Mouse (Mus musculus): ENCODE data around the gene Clmn. TPM values are rescaled to one million over a fixed set of nuclear protein-coding genes. Genes with fewer than 3 reads are reported as not detected.

Gene Clmn
- polyA plus RNA-seq (2015; fragmentation: Nextera tagmentation; extraction: Ambion mirVana) = 5.5 and 8.0 TPM in 2 replicates

DNA sequence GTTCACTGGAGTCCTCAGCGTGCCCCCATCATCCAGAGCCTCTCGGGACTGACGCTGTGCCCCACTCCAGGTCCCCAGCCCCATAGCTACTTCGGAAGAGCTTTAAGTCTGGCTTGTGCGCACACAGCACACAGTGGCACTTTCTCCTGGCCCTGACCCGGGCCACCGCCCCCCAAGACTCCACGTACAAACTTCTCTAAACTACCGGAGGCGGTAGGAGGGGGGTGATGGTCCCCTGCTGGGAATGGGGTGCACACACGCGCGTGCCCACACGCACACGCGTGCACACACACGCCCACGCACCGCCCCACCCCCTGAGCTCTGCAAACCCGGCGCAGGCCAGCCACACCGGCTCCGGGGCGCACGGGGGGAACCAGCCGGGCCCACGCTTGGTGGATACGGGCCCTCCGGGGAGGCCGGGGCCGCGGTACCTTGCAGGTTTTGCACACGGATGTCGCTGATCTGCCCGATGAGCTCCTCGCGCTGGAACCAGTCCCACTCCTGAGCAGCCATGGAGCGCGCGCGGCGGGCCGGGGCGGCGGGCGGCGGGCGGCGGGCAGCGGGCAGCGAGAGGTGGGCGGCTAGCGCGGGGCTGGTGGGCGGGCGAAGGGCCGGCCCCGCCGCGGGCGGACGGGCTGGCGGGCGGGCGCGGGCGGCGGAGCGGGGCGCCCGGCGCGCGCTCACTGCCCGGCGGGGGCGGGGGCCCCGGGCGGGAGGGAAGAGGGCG lies at the start of gene Clmn:
Gene Clmn, minus strand, starts transcription at position 638 of the 727 bp plus-strand sequence.
- Histone ChIP-seq H3K36me3 (ENCODE audit: control insufficient read depth, insufficient read depth, low read length) (no peaks in the 10 kb centered on the region), H3K27me3 (ENCODE audit: control insufficient read depth, insufficient read depth, low read length) (no peaks in the 10 kb centered on the region), H3K4me3 (ENCODE audit: low read depth, low read length) (peak within 1 kb of the TSS; percentile 75), H3K4me1 (replicated peaks; ENCODE audit: control insufficient read depth, insufficient read depth) (no peaks in the 10 kb centered on the region), H3K27ac (replicated peaks) (peak within 1 kb of the TSS; percentile 83), H3K9ac (ENCODE audit: low read length) (peak within 1 kb of the TSS; percentile 85), H3K4me2 (replicated peaks; ENCODE audit: low read depth) (peak within 1 kb of the TSS; percentile 91), H3K9me3 (ENCODE audit: control insufficient read depth, low read length) (no peaks in the 10 kb centered on the region)
- ATAC-seq (ENCODE audit: low FRiP score, low TSS enrichment) = peak; percentile 19; the same call in 1 of the 2 replicates
- under 1% methylated on average over 61 of the region's 80 CpGs for WGBS
- DNase-seq (ENCODE audit: low spot score) = peak; percentile 70
- no peak for TF ChIP-seq EP300 (optimal IDR thresholded peaks at IDR 0.05)
- no peak for TF ChIP-seq CTCF (IDR thresholded peaks at IDR 0.05; ENCODE audit: low read depth)

- 82% methylated on average over 3 of the region's 3 CpGs for WGBS
Measured at GRCm38 (mm10) chr12:104912990-104913389, 48.1 kb upstream of the Clmn start.

GRCm38 (mm10) chr12:104912281-104912933 lies 47.5 kb upstream of the Clmn start:
- H3K4me3 ChIP-seq (ENCODE audit: low read depth, low read length) = no peak overlapping the region
- no peaks in the 10 kb centered on the region for H3K4me1 ChIP-seq (replicated peaks; ENCODE audit: control insufficient read depth, insufficient read depth)
- H3K4me2 ChIP-seq (replicated peaks; ENCODE audit: low read depth) = no peak overlapping the region
- DNase-seq (ENCODE audit: low spot score) = no peak
- no peaks in the 10 kb centered on the region for H3K9me3 ChIP-seq (ENCODE audit: control insufficient read depth, low read length)
- no peak for ATAC-seq (ENCODE audit: low FRiP score, low TSS enrichment)
- H3K9ac ChIP-seq (ENCODE audit: low read length) = no peak overlapping the region
- no peaks in the 10 kb centered on the region for H3K27me3 ChIP-seq (ENCODE audit: control insufficient read depth, insufficient read depth, low read length)
- H3K27ac ChIP-seq (replicated peaks) = no peak overlapping the region
- 53% methylated on average over 10 of the region's 10 CpGs for WGBS
- no peaks in the 10 kb centered on the region for H3K36me3 ChIP-seq (ENCODE audit: control insufficient read depth, insufficient read depth, low read length)
- TF ChIP-seq CTCF (IDR thresholded peaks at IDR 0.05; ENCODE audit: low read depth) = no peak
- TF ChIP-seq EP300 (optimal IDR thresholded peaks at IDR 0.05) = no peak

More at GRCm38 (mm10) chr12:104912990-104913389, 48.1 kb upstream of the Clmn start:
- no peak overlapping the region for H3K9ac ChIP-seq (ENCODE audit: low read length)
- no peaks in the 10 kb centered on the region for H3K4me1 ChIP-seq (replicated peaks; ENCODE audit: control insufficient read depth, insufficient read depth)
- H3K36me3 ChIP-seq (ENCODE audit: control insufficient read depth, insufficient read depth, low read length) = no peaks in the 10 kb centered on the region
- no peak for ATAC-seq (ENCODE audit: low FRiP score, low TSS enrichment)
- H3K27me3 ChIP-seq (ENCODE audit: control insufficient read depth, insufficient read depth, low read length) = no peaks in the 10 kb centered on the region
- no peak for DNase-seq (ENCODE audit: low spot score)
- no peak overlapping the region for H3K4me2 ChIP-seq (replicated peaks; ENCODE audit: low read depth)
- H3K27ac ChIP-seq (replicated peaks) = no peak overlapping the region
- H3K4me3 ChIP-seq (ENCODE audit: low read depth, low read length) = no peak overlapping the region
- no peak for TF ChIP-seq CTCF (IDR thresholded peaks at IDR 0.05; ENCODE audit: low read depth)
- TF ChIP-seq EP300 (optimal IDR thresholded peaks at IDR 0.05) = no peak
- no peaks in the 10 kb centered on the region for H3K9me3 ChIP-seq (ENCODE audit: control insufficient read depth, low read length)

DNA sequence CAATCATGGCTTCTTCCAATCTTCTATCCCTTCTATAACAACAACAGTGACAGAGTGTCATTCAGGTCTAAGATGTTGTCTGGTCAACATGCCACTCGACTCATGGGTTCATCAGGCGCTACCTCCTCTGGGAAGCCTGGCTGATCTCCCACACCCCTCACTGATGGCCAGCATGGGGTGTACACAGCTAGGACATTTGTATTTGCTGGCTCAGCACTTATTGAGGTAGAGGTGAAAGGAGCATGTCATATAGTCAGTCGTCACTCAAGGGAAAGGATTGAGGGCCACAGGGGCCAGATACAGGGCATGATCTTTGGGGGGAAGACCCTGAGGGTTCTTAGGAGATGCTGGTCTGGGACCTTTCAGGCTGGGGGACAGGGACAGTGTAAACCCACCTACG lies 44.9 kb upstream of the Clmn start:
- Histone ChIP-seq H3K9ac (ENCODE audit: low read length) (no peak overlapping the region), H3K4me3 (ENCODE audit: low read depth, low read length) (no peak overlapping the region), H3K36me3 (ENCODE audit: control insufficient read depth, insufficient read depth, low read length) (no peaks in the 10 kb centered on the region), H3K4me2 (replicated peaks; ENCODE audit: low read depth) (no peak overlapping the region), H3K9me3 (ENCODE audit: control insufficient read depth, low read length) (no peaks in the 10 kb centered on the region), H3K27ac (replicated peaks) (no peak overlapping the region), H3K4me1 (replicated peaks; ENCODE audit: control insufficient read depth, insufficient read depth) (no peaks in the 10 kb centered on the region), H3K27me3 (ENCODE audit: control insufficient read depth, insufficient read depth, low read length) (no peaks in the 10 kb centered on the region)
- ATAC-seq (ENCODE audit: low FRiP score, low TSS enrichment) (no peak), DNase-seq (ENCODE audit: low spot score) (no peak)
- 87% methylated on average over 4 of the region's 4 CpGs for WGBS
- TF ChIP-seq CTCF (IDR thresholded peaks at IDR 0.05; ENCODE audit: low read depth) (no peak), EP300 (optimal IDR thresholded peaks at IDR 0.05) (no peak)

GRCm38 (mm10) chr12:104908986-104909385 lies 44.1 kb upstream of the Clmn start:
- H3K27ac ChIP-seq (replicated peaks) = no peak overlapping the region
- H3K4me1 ChIP-seq (replicated peaks; ENCODE audit: control insufficient read depth, insufficient read depth) = no peaks in the 10 kb centered on the region
- H3K9me3 ChIP-seq (ENCODE audit: control insufficient read depth, low read length) = no peaks in the 10 kb centered on the region
- no peaks in the 10 kb centered on the region for H3K36me3 ChIP-seq (ENCODE audit: control insufficient read depth, insufficient read depth, low read length)
- 64% methylated on average over 5 of the region's 5 CpGs for WGBS
- no peaks in the 10 kb centered on the region for H3K27me3 ChIP-seq (ENCODE audit: control insufficient read depth, insufficient read depth, low read length)
- no peak overlapping the region for H3K9ac ChIP-seq (ENCODE audit: low read length)
- TF ChIP-seq CTCF (IDR thresholded peaks at IDR 0.05; ENCODE audit: low read depth) = no peak
- TF ChIP-seq EP300 (optimal IDR thresholded peaks at IDR 0.05) = no peak
- DNase-seq (ENCODE audit: low spot score) (no peak), ATAC-seq (ENCODE audit: low FRiP score, low TSS enrichment) (no peak)
- no peak overlapping the region for H3K4me3 ChIP-seq (ENCODE audit: low read depth, low read length)
- no peak overlapping the region for H3K4me2 ChIP-seq (replicated peaks; ENCODE audit: low read depth)
